Mouse (Mus musculus): ENCODE results near the gene Entpd7. TPM values are rescaled to one million over a fixed set of nuclear protein-coding genes. Genes with fewer than 3 reads are reported as not detected.

The Entpd7 gene
- polyA plus RNA-seq, 1 experiment from 2014 or later = 2.5 TPM

- 79% methylated on average over 17 of the region's 17 CpGs for WGBS (ENCODE audit: insufficient replicate concordance)
- peaks cover 26% of the 10 kb centered on the region for H3K36me3 ChIP-seq (replicated peaks)
- H3K27ac ChIP-seq (replicated peaks) = no peak overlapping the region
- H3K4me1 ChIP-seq (replicated peaks) = no peaks in the 10 kb centered on the region
- no peaks in the 10 kb centered on the region for H3K27me3 ChIP-seq
- H3K9me3 ChIP-seq (replicated peaks) = no peaks in the 10 kb centered on the region
- ATAC-seq (ENCODE audit: insufficient read depth) = no peak
- no peak overlapping the region for H3K4me3 ChIP-seq (replicated peaks)
- H3K4me2 ChIP-seq = no peak overlapping the region
- no peak overlapping the region for H3K9ac ChIP-seq
Observed at GRCm38 (mm10) chr19:43704787-43705497, 15.5 kb downstream of the Entpd7 start.

GRCm38 (mm10) chr19:43708206-43708605 lies 18.7 kb downstream of the Entpd7 start:
- Histone ChIP-seq H3K4me2 (no peak overlapping the region), H3K9ac (no peak overlapping the region), H3K4me1 (replicated peaks) (peaks cover 15% of the 10 kb centered on the region), H3K27ac (replicated peaks) (no peak overlapping the region), H3K9me3 (replicated peaks) (no peaks in the 10 kb centered on the region), H3K4me3 (replicated peaks) (no peak overlapping the region), H3K27me3 (no peaks in the 10 kb centered on the region), H3K36me3 (replicated peaks) (peaks cover 24% of the 10 kb centered on the region)
- 84% methylated on average over 7 of the region's 7 CpGs for WGBS (ENCODE audit: insufficient replicate concordance)
- ATAC-seq (ENCODE audit: insufficient read depth) = no peak

GRCm38 (mm10) chr19:43709317-43709716 lies 19.8 kb downstream of the Entpd7 start:
- Histone ChIP-seq H3K4me2 (no peak overlapping the region), H3K27me3 (no peaks in the 10 kb centered on the region), H3K36me3 (replicated peaks) (peaks cover 24% of the 10 kb centered on the region), H3K27ac (replicated peaks) (no peak overlapping the region), H3K9me3 (replicated peaks) (no peaks in the 10 kb centered on the region), H3K9ac (no peak overlapping the region), H3K4me3 (replicated peaks) (no peak overlapping the region), H3K4me1 (replicated peaks) (peaks cover 15% of the 10 kb centered on the region)
- ATAC-seq (ENCODE audit: insufficient read depth) = no peak
- WGBS (ENCODE audit: insufficient replicate concordance) = 82% methylated on average over 8 of the region's 8 CpGs

GRCm38 (mm10) chr19:43711159-43711916 lies 21.9 kb downstream of the Entpd7 start:
- peak overlapping the region; percentile 46 for H3K4me2 ChIP-seq
- no peaks in the 10 kb centered on the region for H3K27me3 ChIP-seq
- H3K9ac ChIP-seq = no peak overlapping the region
- 23% methylated on average over 22 of the region's 22 CpGs for WGBS (ENCODE audit: insufficient replicate concordance)
- H3K9me3 ChIP-seq (replicated peaks) = no peaks in the 10 kb centered on the region
- H3K36me3 ChIP-seq (replicated peaks) = peaks cover 14% of the 10 kb centered on the region; the same call in 1 of the 2 replicates
- peaks cover 15% of the 10 kb centered on the region for H3K4me1 ChIP-seq (replicated peaks)
- H3K27ac ChIP-seq (replicated peaks) = peak overlapping the region; percentile 61
- ATAC-seq (ENCODE audit: insufficient read depth) = no peak
- no peak overlapping the region for H3K4me3 ChIP-seq (replicated peaks)

GRCm38 (mm10) chr19:43711971-43712370 lies 22.5 kb downstream of the Entpd7 start:
- Histone ChIP-seq H3K4me3 (replicated peaks) (no peak overlapping the region), H3K9ac (no peak overlapping the region), H3K9me3 (replicated peaks) (no peaks in the 10 kb centered on the region), H3K36me3 (replicated peaks) (peaks cover 12% of the 10 kb centered on the region; the same call in 1 of the 2 replicates), H3K4me1 (replicated peaks) (peaks cover 15% of the 10 kb centered on the region), H3K4me2 (peak overlapping the region; percentile 46; the same call in 1 of the 2 replicates), H3K27me3 (no peaks in the 10 kb centered on the region), H3K27ac (replicated peaks) (no peak overlapping the region)
- no peak; the same call in 1 of the 2 replicates for ATAC-seq (ENCODE audit: insufficient read depth)
- WGBS (ENCODE audit: insufficient replicate concordance) = 67% methylated on average over 5 of the region's 5 CpGs

GRCm38 (mm10) chr19:43720061-43720460 lies 30.6 kb downstream of the Entpd7 start:
- Histone ChIP-seq H3K9me3 (replicated peaks) (no peaks in the 10 kb centered on the region), H3K4me3 (replicated peaks) (no peak overlapping the region)
- WGBS (ENCODE audit: insufficient replicate concordance) = 78% methylated on average over 11 of the region's 11 CpGs

GRCm38 (mm10) chr19:43722891-43723290 lies 33.4 kb downstream of the Entpd7 start:
- WGBS (ENCODE audit: insufficient replicate concordance) = 79% methylated on average over 8 of the region's 8 CpGs
- Histone ChIP-seq H3K9me3 (replicated peaks) (no peaks in the 10 kb centered on the region), H3K4me2 (no peak overlapping the region), H3K4me1 (replicated peaks) (peaks cover 13% of the 10 kb centered on the region; the same call in 1 of the 2 replicates), H3K9ac (no peak overlapping the region), H3K27ac (replicated peaks) (no peak overlapping the region), H3K36me3 (replicated peaks) (peaks cover 22% of the 10 kb centered on the region; the same call in 1 of the 2 replicates), H3K4me3 (replicated peaks) (no peak overlapping the region), H3K27me3 (no peaks in the 10 kb centered on the region)
- ATAC-seq (ENCODE audit: insufficient read depth) = no peak

More at GRCm38 (mm10) chr19:43720061-43720460, 30.6 kb downstream of the Entpd7 start:
- Histone ChIP-seq H3K4me2 (no peak overlapping the region), H3K4me1 (replicated peaks) (peaks cover 6% of the 10 kb centered on the region; the same call in 1 of the 2 replicates), H3K36me3 (replicated peaks) (peaks cover 15% of the 10 kb centered on the region; the same call in 1 of the 2 replicates), H3K27ac (replicated peaks) (no peak overlapping the region), H3K9ac (no peak overlapping the region), H3K27me3 (no peaks in the 10 kb centered on the region)
- no peak for ATAC-seq (ENCODE audit: insufficient read depth)

GRCm38 (mm10) chr19:43723501-43723900 lies 34.0 kb downstream of the Entpd7 start:
- no peak overlapping the region for H3K9ac ChIP-seq
- H3K27ac ChIP-seq (replicated peaks) = no peak overlapping the region
- no peak for ATAC-seq (ENCODE audit: insufficient read depth)
- no peak overlapping the region for H3K4me2 ChIP-seq
- WGBS (ENCODE audit: insufficient replicate concordance) = 64% methylated on average over 10 of the region's 10 CpGs
- H3K4me1 ChIP-seq (replicated peaks) = peaks cover 13% of the 10 kb centered on the region; the same call in 1 of the 2 replicates
- H3K4me3 ChIP-seq (replicated peaks) = no peak overlapping the region
- no peaks in the 10 kb centered on the region for H3K27me3 ChIP-seq
- peaks cover 22% of the 10 kb centered on the region; the same call in 1 of the 2 replicates for H3K36me3 ChIP-seq (replicated peaks)
- no peaks in the 10 kb centered on the region for H3K9me3 ChIP-seq (replicated peaks)

- no peak for ATAC-seq (ENCODE audit: insufficient read depth)
- Histone ChIP-seq H3K4me1 (replicated peaks) (peaks cover 13% of the 10 kb centered on the region; the same call in 1 of the 2 replicates), H3K27me3 (no peaks in the 10 kb centered on the region), H3K4me3 (replicated peaks) (no peak overlapping the region), H3K9me3 (replicated peaks) (no peaks in the 10 kb centered on the region), H3K27ac (replicated peaks) (no peak overlapping the region), H3K9ac (no peak overlapping the region), H3K36me3 (replicated peaks) (0 out of 2 replicates have a peak, but pooled peaks cover 22% of the 10 kb centered on the region), H3K4me2 (no peak overlapping the region)
- WGBS (ENCODE audit: insufficient replicate concordance) = 90% methylated on average over 20 of the region's 20 CpGs
Observed at GRCm38 (mm10) chr19:43724194-43724593, 34.7 kb downstream of the Entpd7 start.

GRCm38 (mm10) chr19:43724821-43725220 lies 35.3 kb downstream of the Entpd7 start:
- Histone ChIP-seq H3K27ac (replicated peaks) (no peak overlapping the region), H3K4me1 (replicated peaks) (peaks cover 18% of the 10 kb centered on the region; the same call in 1 of the 2 replicates), H3K36me3 (replicated peaks) (0 out of 2 replicates have a peak, but pooled peaks cover 24% of the 10 kb centered on the region), H3K9me3 (replicated peaks) (no peaks in the 10 kb centered on the region), H3K9ac (no peak overlapping the region), H3K27me3 (no peaks in the 10 kb centered on the region), H3K4me2 (no peak overlapping the region), H3K4me3 (replicated peaks) (no peak overlapping the region)
- WGBS (ENCODE audit: insufficient replicate concordance) = 90% methylated on average over 7 of the region's 7 CpGs
- ATAC-seq (ENCODE audit: insufficient read depth) = no peak

Measured in liver, embryonic 15.5 days (tissue).